Mouse (Mus musculus) cerebellum, adult 2 months (tissue): ENCODE measurements around the gene Rilp.

Experiments
- CTCF ChIP-seq: fragments of 200-500 bp; IDR thresholded peaks from 2 replicates; pipeline ENCODE4 v1.5.1; 2011; ENCODE audit warnings: low read depth, mild to moderate bottlenecking, control low read depth, low read length, moderate library complexity, borderline replicate concordance; ENCODE audit not compliant: insufficient read depth
- POLR2A ChIP-seq: fragments of 200-500 bp; IDR thresholded peaks from 2 replicates; pipeline ENCODE4 v1.6.1; 2011; ENCODE audit warnings: low read length, control low read depth, borderline replicate concordance; ENCODE audit not compliant: insufficient read depth

DNA sequence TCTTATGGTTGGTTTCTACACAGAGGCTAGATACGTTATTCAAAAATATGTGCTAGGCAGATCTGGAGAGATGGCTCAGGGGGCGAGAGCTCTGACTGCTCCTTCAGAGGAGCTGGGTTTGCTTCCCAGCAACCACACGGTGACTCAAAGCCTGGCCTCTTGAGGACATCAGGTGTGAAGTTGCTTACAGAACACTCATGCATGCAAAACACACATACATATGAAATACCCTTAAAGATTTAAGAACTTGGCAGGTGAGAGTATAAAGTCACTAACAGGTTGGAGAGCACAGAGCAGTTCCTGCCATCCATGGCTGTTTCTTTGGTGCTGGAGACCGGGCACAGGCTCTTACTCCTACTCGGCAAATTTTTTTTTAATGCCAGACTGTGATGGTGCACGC, 17.0 kb downstream of the Rilp start:
- TF ChIP-seq POLR2A = no peak
- no peak for TF ChIP-seq CTCF
